Comparison of ENCODE assay signal across 8 mouse cellular contexts in genomic region chr15:81606634-81607033, GRCm38 (mm10). TPM values are rescaled to one million over a fixed set of nuclear protein-coding genes. Genes with fewer than 3 reads are reported as not detected.
DNase-seq lines count a peak whose midpoint lies in the region; ATAC-seq and TF ChIP-seq lines count a peak whose summit lies in the region.

No protein-coding gene starts in this region.

- H3K9me3 ChIP-seq in hindbrain, postnatal 0 days (ENCODE audit: low read length), result no peaks in the 10 kb centered on the region
- no peaks in the 10 kb centered on the region for H3K9me3 ChIP-seq in hindbrain, embryonic 16.5 days (ENCODE audit: control insufficient read depth, low read length)
- H3K9me3 ChIP-seq in E14TG2a.4 (ENCODE audit: low read length), result no peaks in the 10 kb centered on the region
- H3K9me3 ChIP-seq in heart, embryonic 12.5 days (replicated peaks), result no peaks in the 10 kb centered on the region

- peak; percentile 45 for DNase-seq in hindbrain, postnatal 0 days (ENCODE audit: low spot score)
- no peak for DNase-seq in gastrocnemius, postnatal 36 days
- DNase-seq in layer of hippocampus, postnatal 36 days, result no peak

- H3K27me3 ChIP-seq in hindbrain, postnatal 0 days (ENCODE audit: insufficient read depth, low read length), result no peaks in the 10 kb centered on the region
- H3K27me3 ChIP-seq in hindbrain, embryonic 16.5 days (replicated peaks; ENCODE audit: control insufficient read depth, insufficient read depth, low read length), result no peaks in the 10 kb centered on the region
- no peaks in the 10 kb centered on the region for H3K27me3 ChIP-seq in E14TG2a.4 (ENCODE audit: insufficient read depth, low read length)
- H3K27me3 ChIP-seq in heart, embryonic 12.5 days (replicated peaks), result no peaks in the 10 kb centered on the region

- 94% methylated on average over 1 of the region's 1 CpGs for WGBS in hindbrain, postnatal 0 days
- WGBS in hindbrain, embryonic 16.5 days, result 91% methylated on average over 1 of the region's 1 CpGs
- WGBS in heart, embryonic 12.5 days, result 86% methylated on average over 1 of the region's 1 CpGs

- no peak overlapping the region for H3K4me2 ChIP-seq in hindbrain, postnatal 0 days (ENCODE audit: low read depth, low read length)
- H3K4me2 ChIP-seq in hindbrain, embryonic 16.5 days (ENCODE audit: low read length), result no peak overlapping the region
- no peak overlapping the region for H3K4me2 ChIP-seq in heart, embryonic 12.5 days

- H3K4me1 ChIP-seq in hindbrain, postnatal 0 days (ENCODE audit: insufficient read depth, low read length), result no peaks in the 10 kb centered on the region
- H3K4me1 ChIP-seq in hindbrain, embryonic 16.5 days (ENCODE audit: control insufficient read depth, insufficient read depth, low read depth, low read length), result no peaks in the 10 kb centered on the region; the same call in 1 of the 2 replicates
- peaks cover 17% of the 10 kb centered on the region for H3K4me1 ChIP-seq in E14TG2a.4 (replicated peaks; ENCODE audit: low read depth, low read length)
- H3K4me1 ChIP-seq in cortical plate, adult 2 months (ENCODE audit: control insufficient read depth, insufficient read depth, low read length), result no peaks in the 10 kb centered on the region; the same call in 1 of the 2 replicates
- H3K4me1 ChIP-seq in heart, embryonic 12.5 days (replicated peaks), result no peaks in the 10 kb centered on the region

- TF ChIP-seq CTCF in hindbrain, postnatal 0 days (IDR thresholded peaks at IDR 0.05; ENCODE audit: low read depth), result peak; percentile 68
- peak; percentile 57 for TF ChIP-seq CTCF in E14TG2a.4 (conservative IDR thresholded peaks at IDR 0.05; ENCODE audit: low read length)
- TF ChIP-seq CTCF in cortical plate, adult 2 months (IDR thresholded peaks at IDR 0.05; ENCODE audit: extremely low read depth, insufficient read depth, low read length), result peak; percentile 48

- ATAC-seq in hindbrain, postnatal 0 days, result no peak
- ATAC-seq in hindbrain, embryonic 16.5 days, result no peak
- ATAC-seq in megakaryocyte, adult 5-6 weeks (ENCODE audit: poor library complexity, severe bottlenecking), result peak; percentile 70
- no peak for ATAC-seq in heart, embryonic 12.5 days (ENCODE audit: insufficient number of reproducible peaks, low FRiP score)

- no peak overlapping the region for H3K27ac ChIP-seq in hindbrain, postnatal 0 days
- no peak overlapping the region for H3K27ac ChIP-seq in hindbrain, embryonic 16.5 days (ENCODE audit: low read depth, low read length)
- no peak overlapping the region for H3K27ac ChIP-seq in cortical plate, adult 2 months (ENCODE audit: insufficient read depth, low read length)
- no peak overlapping the region for H3K27ac ChIP-seq in heart, embryonic 12.5 days (ENCODE audit: poor library complexity, severe bottlenecking)

- no peak for TF ChIP-seq POLR2A in cortical plate, adult 2 months (IDR thresholded peaks at IDR 0.05; ENCODE audit: extremely low read depth, insufficient read depth, low read length)

- no peak overlapping the region for H3K9ac ChIP-seq in hindbrain, postnatal 0 days (replicated peaks; ENCODE audit: low read length)
- no peak overlapping the region for H3K9ac ChIP-seq in hindbrain, embryonic 16.5 days (ENCODE audit: low read depth, low read length)
- no peak overlapping the region for H3K9ac ChIP-seq in heart, embryonic 12.5 days

- intact Hi-C loops in gastrocnemius, postnatal 36 days (cut with DNase I), result loop anchor here (5.0 kb wide), 1 partner anchor 159 kb away; no protein-coding TSS in a partner anchor

- no peak overlapping the region for H3K4me3 ChIP-seq in hindbrain, postnatal 0 days (ENCODE audit: low read length)
- no peak overlapping the region for H3K4me3 ChIP-seq in hindbrain, embryonic 16.5 days (ENCODE audit: low read length)
- H3K4me3 ChIP-seq in E14TG2a.4 (replicated peaks; ENCODE audit: low read length), result no peak overlapping the region
- H3K4me3 ChIP-seq in cortical plate, adult 2 months (ENCODE audit: insufficient read depth, low read length), result no peak overlapping the region
- H3K4me3 ChIP-seq in heart, embryonic 12.5 days, result no peak overlapping the region

- H3K36me3 ChIP-seq in hindbrain, postnatal 0 days (ENCODE audit: insufficient read depth, low read length), result peaks cover 27% of the 10 kb centered on the region
- H3K36me3 ChIP-seq in hindbrain, embryonic 16.5 days (ENCODE audit: control insufficient read depth, insufficient read depth, low read length), result peaks cover 18% of the 10 kb centered on the region
- H3K36me3 ChIP-seq in E14TG2a.4 (ENCODE audit: insufficient read depth, low read length), result peaks cover 95% of the 10 kb centered on the region
- H3K36me3 ChIP-seq in heart, embryonic 12.5 days, result peaks cover 52% of the 10 kb centered on the region

RNA-seq across cellular contexts. Expression of gene Ep300, which starts 21.5 kb away (rescaled TPM):
- 44.0 and 51.5 TPM in 2 replicates for total RNA-seq in hindbrain, postnatal 0 days (2014; rRNA removed)
- polyA plus RNA-seq in hindbrain, postnatal 0 days (2015; fragmentation: Nextera tagmentation; extraction: Ambion mirVana), result 12.9 and 13.1 TPM in 2 replicates
- polyA plus RNA-seq in hindbrain, embryonic 16.5 days (2015; fragmentation: Nextera tagmentation; extraction: Ambion mirVana), result 17.3 and 21.4 TPM in 2 replicates
- polyA plus RNA-seq in cortical plate, adult 2 months (2012; rRNA removed), result 27.5 and 28.8 TPM in 2 replicates
- 218 and 236 TPM in 2 replicates for total RNA-seq in megakaryocyte, adult 5-6 weeks (2015)
- total RNA-seq in megakaryocyte, adult 5-6 weeks (2017), result 46.5 and 76.5 TPM in 2 replicates
- 10 to 100 TPM; 30.5 to 33.8 TPM for total RNA-seq in gastrocnemius, postnatal 36 days (2021)
- 10 to 100 TPM; 67.8 to 76.0 TPM for total RNA-seq in layer of hippocampus, postnatal 36 days (2021)
- 16.1 and 17.3 TPM in 2 replicates for polyA plus RNA-seq in heart, embryonic 12.5 days (2016; fragmentation: Nextera tagmentation; extraction: Ambion mirVana)

RNA-seq across cellular contexts. Expression of gene L3mbtl2, which starts 57.1 kb away (rescaled TPM):
- total RNA-seq in hindbrain, postnatal 0 days (2014; rRNA removed), result 29.9 and 31.4 TPM in 2 replicates
- polyA plus RNA-seq in hindbrain, postnatal 0 days (2015; fragmentation: Nextera tagmentation; extraction: Ambion mirVana), result 27.1 and 27.6 TPM in 2 replicates
- polyA plus RNA-seq in hindbrain, embryonic 16.5 days (2015; fragmentation: Nextera tagmentation; extraction: Ambion mirVana), result 30.3 and 32.9 TPM in 2 replicates
- 29.6 and 32.7 TPM in 2 replicates for polyA plus RNA-seq in cortical plate, adult 2 months (2012; rRNA removed)
- total RNA-seq in megakaryocyte, adult 5-6 weeks (2015), result 8.7 and 10.9 TPM in 2 replicates
- total RNA-seq in megakaryocyte, adult 5-6 weeks (2017), result 13.5 and 14.2 TPM in 2 replicates
- total RNA-seq in gastrocnemius, postnatal 36 days (2021), result 1 to 10 TPM; 7.3 TPM
- 10 to 100 TPM; 34.6 to 37.5 TPM for total RNA-seq in layer of hippocampus, postnatal 36 days (2021)
- 19.4 and 20.3 TPM in 2 replicates for polyA plus RNA-seq in heart, embryonic 12.5 days (2016; fragmentation: Nextera tagmentation; extraction: Ambion mirVana)
